Mouse (Mus musculus): ENCODE data around the gene Rbp7. TPM values are rescaled to one million over a fixed set of nuclear protein-coding genes. Genes with fewer than 3 reads are reported as not detected.
"Not testable (repeated sequence)": the region's sequence is repeated elsewhere in the genome, so short reads cannot be mapped to it uniquely, and the experiment has no call there.

The Rbp7 gene
- polyA plus RNA-seq, 1 experiment = 19.5 TPM

- no peak overlapping the region for H3K4me3 ChIP-seq (ENCODE audit: insufficient read depth, low read depth, low read length)
- H3K27ac ChIP-seq (replicated peaks; ENCODE audit: low read depth, low read length) = no peak overlapping the region
- peaks cover 2% of the 10 kb centered on the region; the same call in 1 of the 2 replicates for H3K4me1 ChIP-seq (ENCODE audit: control insufficient read depth, insufficient read depth, insufficient read length, low read length)
Measured at GRCm38 (mm10) chr4:149440576-149440975, 14.2 kb downstream of the Rbp7 start.

- not testable (repeated sequence) for H3K4me3 ChIP-seq (ENCODE audit: insufficient read depth, low read depth, low read length); H3K4me1 ChIP-seq (ENCODE audit: control insufficient read depth, insufficient read depth, insufficient read length, low read length); H3K27ac ChIP-seq (replicated peaks; ENCODE audit: low read depth, low read length)
Measured at GRCm38 (mm10) chr4:149431887-149432286, 22.9 kb downstream of the Rbp7 start.

- H3K4me1 ChIP-seq (ENCODE audit: control insufficient read depth, insufficient read depth, insufficient read length, low read length) = no peaks in the 10 kb centered on the region
- H3K4me3 ChIP-seq (ENCODE audit: insufficient read depth, low read depth, low read length) = no peak overlapping the region
- no peak overlapping the region for H3K27ac ChIP-seq (replicated peaks; ENCODE audit: low read depth, low read length)
Measured at GRCm38 (mm10) chr4:149429592-149429991, 25.2 kb downstream of the Rbp7 start.

GRCm38 (mm10) chr4:149426325-149427199, 28.2 kb downstream of the Rbp7 start, which contains the start of gene Ube4b:
Gene Ube4b (minus strand): TSS chr4:149426749.
- peaks cover 3% of the 10 kb centered on the region; the same call in 1 of the 2 replicates for H3K4me1 ChIP-seq (ENCODE audit: control insufficient read depth, insufficient read depth, insufficient read length, low read length)
- peak within 1 kb of the TSS; percentile 77 for H3K27ac ChIP-seq (replicated peaks; ENCODE audit: low read depth, low read length)
- H3K4me3 ChIP-seq (ENCODE audit: insufficient read depth, low read depth, low read length) = peak within 1 kb of the TSS; percentile 91

- Histone ChIP-seq H3K27ac (replicated peaks; ENCODE audit: low read depth, low read length) (peak overlapping the region; percentile 77), H3K4me3 (ENCODE audit: insufficient read depth, low read depth, low read length) (peak overlapping the region; percentile 91), H3K4me1 (ENCODE audit: control insufficient read depth, insufficient read depth, insufficient read length, low read length) (peaks cover 3% of the 10 kb centered on the region; the same call in 1 of the 2 replicates)
Measured at GRCm38 (mm10) chr4:149425801-149426292, 28.9 kb downstream of the Rbp7 start.

GRCm38 (mm10) chr4:149424755-149425154, 30.0 kb downstream of the Rbp7 start:
- H3K4me3 ChIP-seq (ENCODE audit: insufficient read depth, low read depth, low read length) = peak overlapping the region; percentile 91
- peak overlapping the region; percentile 71; the same call in 1 of the 2 replicates for H3K27ac ChIP-seq (replicated peaks; ENCODE audit: low read depth, low read length)
- H3K4me1 ChIP-seq (ENCODE audit: control insufficient read depth, insufficient read depth, insufficient read length, low read length) = peaks cover 3% of the 10 kb centered on the region; the same call in 1 of the 2 replicates

GRCm38 (mm10) chr4:149417854-149418365, 36.9 kb downstream of the Rbp7 start:
- Histone ChIP-seq H3K4me3 (ENCODE audit: insufficient read depth, low read depth, low read length) (no peak overlapping the region), H3K27ac (replicated peaks; ENCODE audit: low read depth, low read length) (peak overlapping the region; percentile 39), H3K4me1 (ENCODE audit: control insufficient read depth, insufficient read depth, insufficient read length, low read length) (peaks cover 33% of the 10 kb centered on the region)

- peaks cover 32% of the 10 kb centered on the region for H3K4me1 ChIP-seq (ENCODE audit: control insufficient read depth, insufficient read depth, insufficient read length, low read length)
- H3K4me3 ChIP-seq (ENCODE audit: insufficient read depth, low read depth, low read length) = no peak overlapping the region
- peak overlapping the region; percentile 32; the same call in 1 of the 2 replicates for H3K27ac ChIP-seq (replicated peaks; ENCODE audit: low read depth, low read length)
Measured at GRCm38 (mm10) chr4:149416986-149417385, 37.8 kb downstream of the Rbp7 start.

- peaks cover 32% of the 10 kb centered on the region for H3K4me1 ChIP-seq (ENCODE audit: control insufficient read depth, insufficient read depth, insufficient read length, low read length)
- peak overlapping the region; percentile 68 for H3K27ac ChIP-seq (replicated peaks; ENCODE audit: low read depth, low read length)
- H3K4me3 ChIP-seq (ENCODE audit: insufficient read depth, low read depth, low read length) = no peak overlapping the region
Measured at GRCm38 (mm10) chr4:149416417-149416816, 38.4 kb downstream of the Rbp7 start.

GRCm38 (mm10) chr4:149415651-149416169, 39.1 kb downstream of the Rbp7 start:
- peak overlapping the region; percentile 68 for H3K27ac ChIP-seq (replicated peaks; ENCODE audit: low read depth, low read length)
- no peak overlapping the region for H3K4me3 ChIP-seq (ENCODE audit: insufficient read depth, low read depth, low read length)

GRCm38 (mm10) chr4:149414259-149414658, 40.5 kb downstream of the Rbp7 start:
- peaks cover 32% of the 10 kb centered on the region for H3K4me1 ChIP-seq (ENCODE audit: control insufficient read depth, insufficient read depth, insufficient read length, low read length)
- no peak overlapping the region for H3K27ac ChIP-seq (replicated peaks; ENCODE audit: low read depth, low read length)
- no peak overlapping the region for H3K4me3 ChIP-seq (ENCODE audit: insufficient read depth, low read depth, low read length)

More at GRCm38 (mm10) chr4:149415651-149416169, 39.1 kb downstream of the Rbp7 start:
- peaks cover 32% of the 10 kb centered on the region for H3K4me1 ChIP-seq (ENCODE audit: control insufficient read depth, insufficient read depth, insufficient read length, low read length)

- H3K4me1 ChIP-seq (ENCODE audit: control insufficient read depth, insufficient read depth, insufficient read length, low read length) = no peaks in the 10 kb centered on the region; the same call in 1 of the 2 replicates
- no peak overlapping the region for H3K27ac ChIP-seq (replicated peaks; ENCODE audit: low read depth, low read length)
- no peak overlapping the region for H3K4me3 ChIP-seq (ENCODE audit: insufficient read depth, low read depth, low read length)
Measured at GRCm38 (mm10) chr4:149409759-149410158, 45.0 kb downstream of the Rbp7 start.

- Histone ChIP-seq H3K4me1 (ENCODE audit: control insufficient read depth, insufficient read depth, insufficient read length, low read length) (peaks cover 5% of the 10 kb centered on the region), H3K27ac (replicated peaks; ENCODE audit: low read depth, low read length) (no peak overlapping the region), H3K4me3 (ENCODE audit: insufficient read depth, low read depth, low read length) (no peak overlapping the region)
Measured at GRCm38 (mm10) chr4:149408331-149408730, 46.4 kb downstream of the Rbp7 start.

GRCm38 (mm10) chr4:149407461-149407860, 47.3 kb downstream of the Rbp7 start:
- H3K27ac ChIP-seq (replicated peaks; ENCODE audit: low read depth, low read length) = no peak overlapping the region
- H3K4me1 ChIP-seq (ENCODE audit: control insufficient read depth, insufficient read depth, insufficient read length, low read length) = peaks cover 7% of the 10 kb centered on the region
- H3K4me3 ChIP-seq (ENCODE audit: insufficient read depth, low read depth, low read length) = no peak overlapping the region

GRCm38 (mm10) chr4:149405713-149406443, 48.9 kb downstream of the Rbp7 start:
- peaks cover 14% of the 10 kb centered on the region for H3K4me1 ChIP-seq (ENCODE audit: control insufficient read depth, insufficient read depth, insufficient read length, low read length)
- H3K27ac ChIP-seq (replicated peaks; ENCODE audit: low read depth, low read length) = no peak overlapping the region
- H3K4me3 ChIP-seq (ENCODE audit: insufficient read depth, low read depth, low read length) = no peak overlapping the region
